Mouse (Mus musculus) inflammation-experienced regulatory T-cells, adult 6 months (primary cell): ENCODE results near the gene Sox1. TPM values are rescaled to one million over a fixed set of nuclear protein-coding genes. Genes with fewer than 3 reads are reported as not detected.

ENCODE experiments used
- ATAC-seq: one replicate; pipeline ENCODE4 v1.8.0; 2017
- polyA plus RNA-seq, 3 experiments: library from polyadenylated mRNA; unstranded; fragments of 100-300 nt; shearing (Covaris generic); gene quantifications; one replicate each; pipeline ENCODE4 v1.2.1; 2017

The Sox1 gene
- polyA plus RNA-seq, 3 experiments from 2014 or later: not detected

- no peak for ATAC-seq
Measured at GRCm38 (mm10) chr8:12389801-12390639, 5.1 kb upstream of the Sox1 start.

- no peak for ATAC-seq
Measured at GRCm38 (mm10) chr8:12390640-12391365, 4.3 kb upstream of the Sox1 start.

- ATAC-seq: no peak
Measured at GRCm38 (mm10) chr8:12391366-12392250, 3.5 kb upstream of the Sox1 start.

- no peak for ATAC-seq
Measured at GRCm38 (mm10) chr8:12392801-12393200, 2.3 kb upstream of the Sox1 start.

GRCm38 (mm10) chr8:12394385-12395000 is 602 bp upstream of the Sox1 start:
- ATAC-seq: no peak

GRCm38 (mm10) chr8:12396501-12397345 is 1.6 kb downstream of the Sox1 start:
- no peak for ATAC-seq

GRCm38 (mm10) chr8:12397346-12397925 is 2.3 kb downstream of the Sox1 start:
- no peak for ATAC-seq

- ATAC-seq: no peak
Measured at GRCm38 (mm10) chr8:12398011-12398945, 3.2 kb downstream of the Sox1 start.

GRCm38 (mm10) chr8:12399421-12400205 is 4.5 kb downstream of the Sox1 start:
- no peak for ATAC-seq

- no peak for ATAC-seq
Measured at GRCm38 (mm10) chr8:12400611-12401390, 5.7 kb downstream of the Sox1 start.

GRCm38 (mm10) chr8:12401391-12402270 is 6.5 kb downstream of the Sox1 start:
- ATAC-seq: no peak

GRCm38 (mm10) chr8:12402709-12403108 is 7.6 kb downstream of the Sox1 start:
- ATAC-seq: no peak

GRCm38 (mm10) chr8:12408020-12408419 is 12.9 kb downstream of the Sox1 start:
- no peak for ATAC-seq

GRCm38 (mm10) chr8:12409976-12410375 is 14.9 kb downstream of the Sox1 start:
- ATAC-seq: no peak

- no peak for ATAC-seq
Measured at GRCm38 (mm10) chr8:12417056-12417455, 22.0 kb downstream of the Sox1 start.

GRCm38 (mm10) chr8:12420537-12420936 is 25.4 kb downstream of the Sox1 start:
- no peak for ATAC-seq

GRCm38 (mm10) chr8:12425906-12426305 is 30.8 kb downstream of the Sox1 start:
- no peak for ATAC-seq
